Mouse (Mus musculus) CH12.LX (cell line): ENCODE data around the gene Cdc14a.

Experiments used
- CTCF ChIP-seq, 2 experiments: IDR thresholded peaks in 1 of 2; conservative IDR thresholded peaks in 1 of 2; 2 replicates each; pipeline ENCODE4 v1.5.1; 2011 to 2012; ENCODE audit warnings: low read depth in 2 of 2, low read length in 2 of 2, improper control_type of control experiment in 1 of 2, inconsistent platforms in 1 of 2, mild to moderate bottlenecking in 1 of 2, moderate library complexity in 1 of 2
- ELF1 ChIP-seq: IDR thresholded peaks from 2 replicates; pipeline ENCODE4 v1.6.1; 2014; ENCODE audit warnings: low read depth, mild to moderate bottlenecking, inconsistent platforms, low read length, improper control_type of control experiment
- HCFC1 ChIP-seq: IDR thresholded peaks from 2 replicates; pipeline ENCODE4 v1.6.1; 2012; ENCODE audit warnings: low read depth, mild to moderate bottlenecking, inconsistent platforms, low read length, improper control_type of control experiment
- MAFK ChIP-seq: IDR thresholded peaks from 2 replicates; pipeline ENCODE4 v1.6.1; 2011; ENCODE audit warnings: low read length, improper control_type of control experiment; ENCODE audit not compliant: insufficient replicate concordance
- NELFE ChIP-seq: IDR thresholded peaks from 2 replicates; pipeline ENCODE4 v1.6.1; 2011; ENCODE audit warnings: low read depth, low read length, improper control_type of control experiment
- NRF1 ChIP-seq: IDR thresholded peaks from 2 replicates; pipeline ENCODE4 v1.6.1; 2014; ENCODE audit warnings: low read depth, mild to moderate bottlenecking, inconsistent platforms, low read length, improper control_type of control experiment, moderate library complexity
- POLR2A ChIP-seq: IDR thresholded peaks from 2 replicates; pipeline ENCODE4 v1.6.1; 2011; ENCODE audit warnings: low read depth, mild to moderate bottlenecking, improper control_type of control experiment, low read length

- TF ChIP-seq CTCF (conservative IDR thresholded peaks at IDR 0.05 in 1 of 2, IDR thresholded peaks at IDR 0.05 in 1 of 2; ENCODE audit: low read depth in 2 of 2, low read length in 2 of 2) (no peak), NRF1 (no peak), HCFC1 (no peak), POLR2A (no peak), MAFK (no peak), NELFE (no peak), ELF1 (no peak)
Measured at GRCm38 (mm10) chr3:116283996-116284395, 139.8 kb downstream of the Cdc14a start.
